Mouse (Mus musculus): ENCODE measurements around the gene Ccdc89. TPM values are rescaled to one million over a fixed set of nuclear protein-coding genes. Genes with fewer than 3 reads are reported as not detected.

The Ccdc89 gene
- polyA plus RNA-seq, 1 experiment, result 0.25 TPM

DNA sequence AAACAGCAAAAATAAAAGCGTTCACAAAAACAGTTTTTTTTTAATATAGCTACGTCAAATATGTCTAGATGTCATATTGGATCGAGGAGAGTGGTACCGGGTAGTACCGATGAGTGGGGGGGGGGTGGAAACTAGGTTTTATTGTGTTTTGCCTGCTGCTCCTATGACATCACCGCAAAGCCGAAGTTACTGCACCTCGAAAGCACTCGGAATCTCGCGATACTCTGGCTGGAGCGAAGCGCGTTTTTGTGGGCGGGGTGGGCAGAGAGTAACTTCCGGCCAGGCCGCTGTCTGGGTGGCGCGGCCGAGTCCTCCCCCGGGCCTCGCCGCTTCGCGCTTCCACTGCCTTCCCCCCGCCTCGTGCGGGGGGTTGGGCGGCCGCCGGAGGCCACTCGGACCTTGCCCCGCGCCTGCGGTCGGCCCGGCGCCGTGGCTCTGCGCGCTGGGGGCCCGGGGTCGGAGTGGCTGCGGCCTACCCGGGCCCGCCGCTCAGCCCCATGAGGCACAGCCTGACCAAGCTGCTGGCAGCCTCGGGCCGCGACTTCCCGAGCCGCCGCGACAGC, 16.2 kb downstream of the Ccdc89 start, which contains the start of gene Crebzf:
TSS of gene Crebzf (plus strand) at position 212 of the 563 bp plus-strand sequence.
- Histone ChIP-seq H3K4me3 (ENCODE audit: insufficient read depth, poor library complexity, severe bottlenecking) (peak within 1 kb of the TSS; percentile 63), H3ac (ENCODE audit: control insufficient read depth, insufficient read length, low read depth) (peak within 1 kb of the TSS; percentile 97)
- peak; percentile 61 for TF ChIP-seq MAX (IDR thresholded peaks at IDR 0.05)
- no peak for TF ChIP-seq USF1 (IDR thresholded peaks at IDR 0.05; ENCODE audit: low read depth)

DNA sequence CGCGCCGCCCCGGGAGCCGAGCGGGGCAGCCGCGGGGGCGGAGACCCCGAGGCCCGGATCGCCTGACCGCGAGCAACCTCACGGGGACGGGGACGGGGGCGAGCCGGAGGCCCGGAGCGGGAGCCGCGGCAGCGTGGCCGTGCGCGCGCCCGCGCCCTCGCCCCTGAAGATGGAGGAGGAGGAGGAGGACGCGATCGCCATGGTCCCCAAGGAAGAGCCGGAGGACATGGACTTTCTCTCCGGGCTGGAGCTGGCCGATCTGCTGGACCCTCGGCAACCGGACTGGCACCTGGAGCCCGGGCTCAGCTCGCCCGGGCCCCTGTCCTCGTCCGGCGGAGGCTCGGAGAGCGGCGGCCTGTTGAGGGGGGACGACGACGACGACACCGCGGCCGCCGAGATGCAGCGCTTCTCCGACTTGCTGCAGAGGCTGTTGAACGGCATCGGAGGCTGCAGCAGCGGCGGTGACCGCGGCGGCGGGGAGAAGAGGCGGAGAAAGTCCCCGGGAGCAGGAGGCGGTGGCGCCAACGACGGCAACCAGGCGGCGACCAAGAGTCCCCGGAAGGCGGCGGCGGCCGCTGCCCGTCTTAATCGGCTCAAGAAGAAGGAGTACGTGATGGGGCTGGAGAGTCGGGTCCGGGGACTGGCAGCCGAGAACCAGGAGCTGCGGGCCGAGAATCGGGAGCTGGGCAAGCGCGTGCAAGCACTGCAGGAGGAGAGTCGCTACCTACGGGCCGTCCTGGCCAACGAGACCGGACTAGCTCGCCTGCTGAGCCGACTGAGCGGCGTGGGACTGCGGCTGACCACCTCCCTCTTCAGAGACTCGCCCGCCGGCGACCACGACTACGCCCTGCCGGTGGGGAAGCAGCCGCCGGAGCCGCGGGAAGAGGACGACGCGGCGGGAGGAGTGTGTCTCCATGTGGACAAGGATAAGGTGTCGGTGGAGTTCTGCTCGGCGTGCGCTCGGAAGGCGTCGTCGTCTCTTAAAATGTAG, 17.0 kb downstream of the Ccdc89 start:
- Histone ChIP-seq H3K36me3 (ENCODE audit: control insufficient read depth, insufficient read depth) (peaks cover 34% of the 10 kb centered on the region), H3K4me3 (ENCODE audit: insufficient read depth, poor library complexity, severe bottlenecking) (peak overlapping the region; percentile 63), H3K27me3 (ENCODE audit: control insufficient read depth, insufficient read depth, insufficient read length) (no peaks in the 10 kb centered on the region), H3K79me3 (ENCODE audit: low read depth) (peaks cover 41% of the 10 kb centered on the region), H3K79me2 (ENCODE audit: control insufficient read depth, insufficient read depth) (peaks cover 57% of the 10 kb centered on the region), H3ac (ENCODE audit: control insufficient read depth, insufficient read length, low read depth) (peak overlapping the region; percentile 97)
- TF ChIP-seq CEBPB (IDR thresholded peaks at IDR 0.05; ENCODE audit: low read depth) (no peak), MYOG (IDR thresholded peaks at IDR 0.05; ENCODE audit: control insufficient read depth, extremely low read depth, insufficient read length) (no peak), USF1 (IDR thresholded peaks at IDR 0.05; ENCODE audit: low read depth) (no peak), MAX (IDR thresholded peaks at IDR 0.05) (no peak), MYOD1 (IDR thresholded peaks at IDR 0.05; ENCODE audit: control insufficient read depth, insufficient read length, low read depth) (no peak), CTCF (IDR thresholded peaks at IDR 0.05; ENCODE audit: control insufficient read depth, insufficient read depth, insufficient read length) (no peak), FOSL1 (IDR thresholded peaks at IDR 0.05; ENCODE audit: insufficient read depth, low read length, poor library complexity, severe bottlenecking) (no peak)

More for the DNA sequence above, 16.2 kb downstream of the Ccdc89 start, which contains the start of gene Crebzf:
- H3K79me2 ChIP-seq (ENCODE audit: control insufficient read depth, insufficient read depth), result peaks cover 49% of the 10 kb centered on the region
- H3K36me3 ChIP-seq (ENCODE audit: control insufficient read depth, insufficient read depth), result peaks cover 28% of the 10 kb centered on the region
- H3K27me3 ChIP-seq (ENCODE audit: control insufficient read depth, insufficient read depth, insufficient read length), result no peaks in the 10 kb centered on the region
- H3K79me3 ChIP-seq (ENCODE audit: low read depth), result peaks cover 35% of the 10 kb centered on the region

DNA sequence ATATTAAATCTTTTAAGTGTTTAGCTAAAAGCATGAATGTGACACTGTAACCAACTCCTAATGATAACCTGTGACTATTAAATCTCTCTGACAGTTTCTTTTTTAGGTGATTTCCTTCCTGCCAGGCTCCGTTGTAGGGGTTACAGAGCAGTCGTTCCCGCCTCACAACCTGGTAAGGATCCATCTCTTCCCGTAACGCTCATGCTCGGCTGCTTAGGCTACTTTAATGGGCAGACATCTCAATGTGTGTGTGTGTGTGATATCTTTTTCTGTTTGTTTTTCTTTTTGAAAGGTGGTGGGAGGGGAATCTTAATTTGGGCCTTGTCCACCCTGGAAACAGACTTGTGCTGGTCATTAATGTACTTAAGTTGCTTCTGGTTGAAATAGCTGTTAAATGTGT, 17.8 kb downstream of the Ccdc89 start:
- Histone ChIP-seq H3K27me3 (ENCODE audit: control insufficient read depth, insufficient read depth, insufficient read length) (no peaks in the 10 kb centered on the region), H3K79me2 (ENCODE audit: control insufficient read depth, insufficient read depth) (peaks cover 65% of the 10 kb centered on the region), H3K4me3 (ENCODE audit: insufficient read depth, poor library complexity, severe bottlenecking) (peak overlapping the region; percentile 63), H3K36me3 (ENCODE audit: control insufficient read depth, insufficient read depth) (peaks cover 41% of the 10 kb centered on the region), H3ac (ENCODE audit: control insufficient read depth, insufficient read length, low read depth) (peak overlapping the region; percentile 85), H3K79me3 (ENCODE audit: low read depth) (peaks cover 47% of the 10 kb centered on the region)
- TF ChIP-seq MYOG (IDR thresholded peaks at IDR 0.05; ENCODE audit: control insufficient read depth, extremely low read depth, insufficient read length), result no peak
- no peak for TF ChIP-seq CTCF (IDR thresholded peaks at IDR 0.05; ENCODE audit: control insufficient read depth, insufficient read depth, insufficient read length)
- TF ChIP-seq USF1 (IDR thresholded peaks at IDR 0.05; ENCODE audit: low read depth), result no peak
- no peak for TF ChIP-seq MYOD1 (IDR thresholded peaks at IDR 0.05; ENCODE audit: control insufficient read depth, insufficient read length, low read depth)
- no peak for TF ChIP-seq FOSL1 (IDR thresholded peaks at IDR 0.05; ENCODE audit: insufficient read depth, low read length, poor library complexity, severe bottlenecking)
- TF ChIP-seq CEBPB (IDR thresholded peaks at IDR 0.05; ENCODE audit: low read depth), result no peak
- TF ChIP-seq MAX (IDR thresholded peaks at IDR 0.05), result no peak

DNA sequence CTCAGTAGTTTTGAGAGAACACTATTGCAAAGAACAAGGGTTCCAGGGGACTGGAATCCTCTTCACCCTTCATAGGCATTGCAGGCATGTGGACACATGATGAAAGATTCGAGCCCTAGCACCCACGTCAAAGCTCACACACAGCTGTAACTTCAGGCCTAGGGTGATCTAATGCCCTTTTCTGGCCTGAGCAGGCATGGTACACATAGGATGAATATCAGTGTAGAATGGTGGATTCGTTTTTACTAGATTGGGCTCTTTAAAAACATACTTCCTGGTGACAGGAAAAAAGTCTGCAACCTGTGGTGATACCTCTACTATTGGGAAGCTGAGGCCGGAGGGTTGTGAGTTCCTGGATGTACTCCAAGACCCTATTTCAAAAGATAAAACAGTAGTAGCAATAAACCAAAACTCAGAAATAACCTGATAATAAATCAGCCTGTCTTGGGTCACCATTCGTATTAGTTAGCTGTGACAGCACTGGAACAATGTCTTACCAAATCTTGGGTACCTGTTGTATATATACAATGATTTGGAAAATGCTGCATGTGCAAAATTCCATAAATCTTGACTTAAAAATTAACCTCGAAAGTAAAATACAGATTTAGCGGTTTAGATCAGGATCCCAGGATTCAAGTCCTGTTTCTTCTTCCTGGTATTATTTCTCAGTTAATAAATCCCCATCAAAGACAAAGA, 29.9 kb downstream of the Ccdc89 start:
- H3K36me3 ChIP-seq (ENCODE audit: control insufficient read depth, insufficient read depth), result peaks cover 28% of the 10 kb centered on the region
- no peak for TF ChIP-seq MAX (IDR thresholded peaks at IDR 0.05)
- no peak for TF ChIP-seq CEBPB (IDR thresholded peaks at IDR 0.05; ENCODE audit: low read depth)
- TF ChIP-seq USF1 (IDR thresholded peaks at IDR 0.05; ENCODE audit: low read depth), result no peak
- TF ChIP-seq MYOD1 (IDR thresholded peaks at IDR 0.05; ENCODE audit: control insufficient read depth, insufficient read length, low read depth), result no peak
- no peak for TF ChIP-seq FOSL1 (IDR thresholded peaks at IDR 0.05; ENCODE audit: insufficient read depth, low read length, poor library complexity, severe bottlenecking)
- no peak for TF ChIP-seq MYOG (IDR thresholded peaks at IDR 0.05; ENCODE audit: control insufficient read depth, extremely low read depth, insufficient read length)
- TF ChIP-seq CTCF (IDR thresholded peaks at IDR 0.05; ENCODE audit: control insufficient read depth, insufficient read depth, insufficient read length), result no peak
- peak overlapping the region; percentile 19 for H3ac ChIP-seq (ENCODE audit: control insufficient read depth, insufficient read length, low read depth)
- no peaks in the 10 kb centered on the region for H3K27me3 ChIP-seq (ENCODE audit: control insufficient read depth, insufficient read depth, insufficient read length)
- peaks cover 51% of the 10 kb centered on the region for H3K79me2 ChIP-seq (ENCODE audit: control insufficient read depth, insufficient read depth)
- H3K4me3 ChIP-seq (ENCODE audit: insufficient read depth, poor library complexity, severe bottlenecking), result peak overlapping the region; percentile 43
- H3K79me3 ChIP-seq (ENCODE audit: low read depth), result peaks cover 19% of the 10 kb centered on the region

DNA sequence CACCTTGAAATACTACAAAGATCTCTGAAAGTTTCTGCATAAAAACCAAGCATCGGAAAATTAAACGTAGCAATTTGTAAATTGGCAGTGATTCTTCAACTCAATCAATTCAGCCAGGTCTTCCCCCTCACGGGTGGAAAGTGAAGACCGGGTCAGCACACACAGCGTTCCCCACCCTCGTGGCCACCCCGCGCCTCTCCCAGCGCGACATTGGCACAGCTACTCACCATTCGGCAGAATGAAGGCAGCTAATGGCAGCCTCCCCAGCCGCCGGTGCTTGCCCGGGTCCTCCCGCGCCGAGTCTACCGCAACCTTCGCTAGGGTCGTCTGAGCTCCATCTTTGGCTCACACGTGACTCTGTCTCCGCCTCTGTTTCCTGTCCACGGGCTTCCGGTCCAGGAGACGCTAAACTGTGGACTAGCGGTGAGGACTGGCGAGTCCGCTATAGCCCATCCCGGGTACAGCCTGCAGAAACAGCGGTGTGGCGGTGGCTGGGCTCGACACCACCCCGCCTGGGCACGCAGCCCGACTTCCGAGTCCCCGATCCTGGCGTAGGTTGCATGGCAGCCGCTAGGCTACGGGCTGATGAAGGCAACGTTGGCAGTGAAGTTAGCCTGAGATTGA, 30.6 kb downstream of the Ccdc89 start, which contains the start of gene Tmem126a:
TSS of gene Tmem126a (minus strand) at position 385 of the 624 bp plus-strand sequence.
- Histone ChIP-seq H3K79me3 (ENCODE audit: low read depth) (peaks cover 15% of the 10 kb centered on the region), H3K27me3 (ENCODE audit: control insufficient read depth, insufficient read depth, insufficient read length) (no peaks in the 10 kb centered on the region), H3K36me3 (ENCODE audit: control insufficient read depth, insufficient read depth) (peaks cover 23% of the 10 kb centered on the region), H3ac (ENCODE audit: control insufficient read depth, insufficient read length, low read depth) (peak within 1 kb of the TSS; percentile 85), H3K79me2 (ENCODE audit: control insufficient read depth, insufficient read depth) (peaks cover 44% of the 10 kb centered on the region), H3K4me3 (ENCODE audit: insufficient read depth, poor library complexity, severe bottlenecking) (peak within 1 kb of the TSS; percentile 43)
- peak; percentile 42 for TF ChIP-seq MAX (IDR thresholded peaks at IDR 0.05)
- no peak for TF ChIP-seq MYOD1 (IDR thresholded peaks at IDR 0.05; ENCODE audit: control insufficient read depth, insufficient read length, low read depth)
- TF ChIP-seq CEBPB (IDR thresholded peaks at IDR 0.05; ENCODE audit: low read depth), result no peak
- peak; percentile 90 for TF ChIP-seq USF1 (IDR thresholded peaks at IDR 0.05; ENCODE audit: low read depth)
- no peak for TF ChIP-seq CTCF (IDR thresholded peaks at IDR 0.05; ENCODE audit: control insufficient read depth, insufficient read depth, insufficient read length)
